Mouse (Mus musculus) embryo, embryonic 11.5 days (tissue): Measurements from ENCODE around the gene Dnm2.
"Not testable (repeated sequence)": the region's sequence is repeated elsewhere in the genome, so short reads cannot be mapped to it uniquely, and the experiment has no call there.

Experiments used
- DNase-seq: peaks from one replicate; pipeline ENCODE4 v3.0.0-alpha.2; 2012; ENCODE audit warnings: low read depth, low spot score

Dnm2 gene

DNA sequence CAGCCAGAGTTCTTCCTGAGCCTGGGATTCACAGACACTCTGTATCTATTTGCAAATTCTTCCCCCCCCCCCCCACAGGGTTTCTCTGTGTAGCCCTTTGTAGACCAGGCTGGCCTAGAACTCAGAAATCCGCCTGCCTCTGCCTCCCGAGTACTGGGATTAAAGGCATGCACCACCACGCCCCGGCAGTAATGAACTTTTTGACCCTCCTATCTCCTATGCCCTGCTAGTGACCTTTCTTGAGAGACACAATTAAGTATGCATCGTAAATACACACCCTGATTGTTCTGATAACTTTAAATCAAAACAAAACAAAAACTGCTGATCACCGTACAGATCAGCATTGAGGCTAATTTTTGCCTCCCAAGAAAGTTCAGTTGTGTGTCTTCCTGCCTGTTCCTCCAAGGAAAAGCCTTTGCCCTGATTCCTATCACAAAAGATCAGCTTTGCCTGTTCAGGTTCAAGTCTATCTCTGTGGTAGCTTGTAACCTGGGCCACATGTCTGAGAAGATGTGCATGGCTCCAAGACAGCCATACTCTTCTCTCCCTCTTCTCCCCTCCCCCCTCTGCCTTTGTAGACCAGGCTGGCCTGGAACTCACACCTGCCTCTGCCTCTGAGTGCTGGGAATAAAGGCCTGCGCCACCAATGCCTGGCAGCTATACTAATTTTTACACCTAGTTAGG lies 31.7 kb downstream of the Dnm2 start:
- no peak for DNase-seq

GRCm38 (mm10) chr9:21456930-21457634 lies 32.4 kb downstream of the Dnm2 start:
- DNase-seq = no peak

DNA sequence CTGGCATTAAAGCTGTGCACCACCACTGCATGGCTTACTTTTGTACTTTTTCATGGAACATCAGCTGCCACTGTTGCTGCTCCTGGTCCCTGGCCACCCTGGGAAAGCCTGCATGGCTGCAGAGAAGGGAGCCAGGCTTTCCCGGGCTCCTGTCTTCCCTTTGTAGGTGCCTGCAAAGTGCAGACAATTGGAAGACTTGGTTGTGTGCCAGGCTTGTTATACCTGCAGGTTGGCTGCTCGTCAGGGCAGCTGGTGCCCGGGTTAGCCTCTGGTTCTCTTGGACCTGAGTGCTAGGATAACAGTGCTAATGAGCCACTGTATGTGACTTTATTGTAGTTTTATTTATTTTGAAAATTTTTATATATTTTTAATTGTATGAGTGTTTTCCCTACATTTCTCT lies 34.1 kb downstream of the Dnm2 start:
- DNase-seq = no peak

- DNase-seq = no peak
Measured at GRCm38 (mm10) chr9:21460400-21460940, 35.8 kb downstream of the Dnm2 start.

- DNase-seq = no peak
Measured at GRCm38 (mm10) chr9:21463138-21463590, 38.5 kb downstream of the Dnm2 start.

DNA sequence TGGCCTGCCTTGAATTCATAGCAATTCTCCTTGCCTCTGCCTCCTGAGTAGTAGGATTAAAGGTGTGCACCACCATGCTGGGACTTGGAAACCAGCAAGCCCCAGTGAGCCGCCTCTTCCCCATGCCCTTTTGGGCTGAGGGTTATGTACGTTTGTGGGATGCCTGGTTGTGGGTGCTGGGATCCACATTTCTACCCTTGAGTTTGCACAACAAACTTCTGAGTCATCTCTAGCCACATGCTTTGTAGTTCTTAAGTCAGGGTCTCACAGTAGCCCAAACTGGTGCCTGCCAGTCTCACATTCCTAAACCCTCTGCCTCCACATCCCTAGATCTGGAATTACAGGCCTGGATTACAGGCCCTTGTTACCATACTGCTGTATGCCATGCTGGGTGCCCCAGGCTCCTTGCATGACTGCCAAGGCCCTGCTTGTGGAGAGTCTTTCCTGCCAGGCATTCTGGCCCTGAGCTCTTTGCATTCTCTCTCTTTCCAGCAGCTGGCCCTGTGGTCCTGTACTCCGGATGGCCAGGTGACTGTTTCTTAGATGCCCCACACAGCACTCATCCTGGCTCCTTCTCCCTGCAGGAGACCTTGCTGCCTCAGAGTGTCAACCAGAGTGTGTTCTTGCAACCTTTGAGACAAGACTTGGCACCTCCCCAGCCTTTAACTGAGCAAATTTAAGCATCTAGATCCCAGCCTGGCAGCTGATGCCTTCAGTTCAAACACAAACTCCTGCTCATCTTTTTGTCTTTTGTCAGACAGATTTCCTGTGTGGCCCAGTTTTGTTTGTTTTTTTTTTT lies 39.3 kb downstream of the Dnm2 start:
- no peak for DNase-seq

DNA sequence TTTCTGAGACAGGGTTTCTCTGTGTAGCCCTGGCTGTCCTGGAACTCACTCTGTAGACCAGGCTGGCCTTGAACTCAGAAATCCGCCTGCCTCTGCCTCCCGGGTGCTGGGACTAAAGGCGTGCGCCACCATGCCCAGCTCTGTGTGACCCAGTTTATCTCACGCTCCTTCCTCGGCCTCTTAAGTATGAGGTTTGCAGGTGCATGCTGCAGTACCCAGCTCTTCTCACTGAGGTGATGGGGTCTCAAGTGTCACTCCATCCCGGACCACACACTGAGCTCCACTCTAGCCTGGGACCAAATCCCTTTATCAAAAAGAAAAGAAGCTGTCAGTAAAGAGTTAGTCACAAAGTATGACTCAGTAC lies 39.8 kb downstream of the Dnm2 start:
- DNase-seq = not testable (repeated sequence)

- peak; percentile 20 for DNase-seq
Measured at GRCm38 (mm10) chr9:21469032-21470024, 44.6 kb downstream of the Dnm2 start.

GRCm38 (mm10) chr9:21472913-21473312 lies 48.2 kb downstream of the Dnm2 start:
- DNase-seq = no peak

DNA sequence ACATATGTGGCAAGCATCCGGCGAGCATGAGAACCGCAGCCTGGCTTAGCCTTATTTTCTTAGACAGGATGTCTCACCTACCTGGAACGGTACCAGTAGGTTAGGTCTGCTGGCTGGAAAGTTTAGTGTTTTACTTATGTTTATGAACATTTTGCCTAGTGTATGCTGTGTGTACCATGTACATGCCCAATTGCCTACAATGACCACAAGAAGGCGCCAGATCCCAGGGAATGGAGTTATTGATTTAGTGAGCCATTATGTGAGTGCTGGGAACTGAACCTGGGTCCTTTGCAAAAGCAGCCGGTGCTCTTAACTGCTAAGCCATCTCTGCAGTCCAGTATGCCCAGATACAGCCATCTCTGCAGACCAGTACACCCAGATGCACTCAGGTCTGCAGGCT lies 53.0 kb downstream of the Dnm2 start:
- no peak for DNase-seq

- DNase-seq = no peak
Measured at GRCm38 (mm10) chr9:21484065-21484464, 59.4 kb downstream of the Dnm2 start.

- not testable (repeated sequence) for DNase-seq
Measured at GRCm38 (mm10) chr9:21488246-21488645, 63.5 kb downstream of the Dnm2 start.

- no peak for DNase-seq
Measured at GRCm38 (mm10) chr9:21490696-21491095, 66.0 kb downstream of the Dnm2 start.

DNA sequence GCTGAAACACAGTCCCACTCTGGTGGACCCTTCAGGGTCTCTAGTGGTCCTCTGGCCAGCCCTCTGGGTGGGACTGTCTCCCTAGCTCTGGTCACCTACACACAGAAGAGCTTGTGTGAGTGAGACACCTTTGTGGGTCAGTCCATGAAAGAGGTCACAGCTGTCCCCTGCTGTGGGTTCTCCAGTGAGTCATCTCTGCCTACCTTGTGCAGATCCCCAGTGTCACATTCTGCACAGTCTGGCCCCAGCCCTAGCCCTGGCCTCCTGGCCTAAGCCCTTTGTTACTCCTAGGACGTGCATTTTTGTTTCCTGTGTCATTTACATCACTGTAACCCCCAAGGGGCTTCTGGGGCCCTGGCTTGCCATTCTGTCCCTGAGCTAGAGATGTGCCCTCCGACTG lies 69.2 kb downstream of the Dnm2 start:
- DNase-seq = no peak

- DNase-seq = no peak
Measured at GRCm38 (mm10) chr9:21494726-21495125, 70.0 kb downstream of the Dnm2 start.

GRCm38 (mm10) chr9:21496308-21497049 lies 71.8 kb downstream of the Dnm2 start:
- peak; percentile 49 for DNase-seq

DNA sequence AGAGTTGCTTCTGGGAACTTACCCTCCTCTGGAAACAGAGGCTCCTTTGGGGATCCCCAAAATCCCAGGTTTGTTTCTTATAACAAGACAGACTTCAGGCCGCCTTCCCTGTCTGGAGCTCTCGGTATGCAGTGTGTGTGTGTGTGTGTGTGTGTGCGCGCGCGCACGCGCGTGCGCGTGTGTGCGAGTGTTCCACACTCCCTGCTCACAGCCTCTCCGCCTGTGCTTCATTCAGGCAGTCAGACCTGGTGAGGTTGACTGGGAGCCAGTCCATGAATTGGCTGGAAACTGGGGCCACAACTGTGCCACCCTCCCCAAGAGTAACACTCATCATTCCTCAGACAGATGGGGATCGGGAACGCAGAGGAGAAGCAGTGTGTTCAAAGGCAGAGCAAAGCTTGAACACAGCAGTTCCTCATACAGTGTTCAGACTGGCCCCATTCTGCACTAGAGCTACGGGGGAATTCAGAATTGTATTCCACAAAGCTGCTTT lies 72.4 kb downstream of the Dnm2 start:
- DNase-seq = no peak

- DNase-seq = no peak
Measured at GRCm38 (mm10) chr9:21497664-21498063, 73.0 kb downstream of the Dnm2 start.

DNA sequence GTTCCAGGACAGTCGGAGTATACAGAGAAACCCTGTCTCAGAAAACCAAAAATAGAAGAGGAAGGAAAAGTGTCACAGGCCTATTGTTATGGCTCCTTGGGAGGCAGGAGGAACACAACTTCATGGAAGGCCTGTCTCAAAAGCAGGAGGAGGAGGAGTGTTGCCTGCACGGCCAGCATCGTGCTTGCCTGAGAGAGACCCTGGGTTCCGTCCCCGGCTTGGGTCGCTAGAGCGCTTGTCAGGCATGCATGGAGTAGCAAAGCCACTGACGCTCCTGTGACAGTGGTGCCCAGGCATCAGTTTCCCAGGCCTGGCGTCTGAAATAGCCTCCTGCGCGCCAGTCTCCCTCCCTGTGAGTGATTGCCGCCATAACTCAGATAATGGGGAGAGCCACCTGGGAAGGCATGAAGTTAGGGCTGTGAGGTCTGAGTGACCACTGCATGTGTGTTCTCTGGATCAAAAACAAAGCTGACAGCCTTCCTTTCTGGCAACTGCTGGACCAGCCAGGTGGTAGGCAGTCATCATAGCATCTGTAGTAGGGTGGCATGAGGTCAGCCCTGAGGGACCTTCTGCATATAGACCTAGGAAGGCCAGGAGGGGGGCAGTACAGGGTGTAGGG lies 73.7 kb downstream of the Dnm2 start:
- no peak for DNase-seq

GRCm38 (mm10) chr9:21503352-21503751 lies 78.6 kb downstream of the Dnm2 start:
- DNase-seq = no peak
